18 mouse cellular contexts compared by ENCODE assay signal in the genomic region with DNA sequence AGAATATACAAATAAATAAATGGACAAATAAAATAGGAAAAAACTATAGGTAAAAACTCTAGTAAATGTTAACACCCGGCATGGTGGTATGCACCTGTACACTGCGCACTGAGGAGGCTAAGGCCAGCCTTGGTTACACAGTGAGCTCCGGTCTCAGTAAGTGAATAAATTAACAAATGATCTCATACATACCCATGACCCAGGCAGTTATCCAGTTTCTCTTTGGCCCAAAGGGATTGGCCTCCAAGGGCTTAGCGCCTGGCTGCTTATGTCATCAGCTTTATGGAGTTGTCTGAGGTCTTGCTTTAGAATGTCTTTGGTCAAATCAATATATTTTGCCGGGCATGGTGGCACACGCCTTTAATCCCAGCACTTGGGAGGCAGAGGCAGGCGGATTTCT. TPM values are rescaled to one million over a fixed set of nuclear protein-coding genes. Genes with fewer than 3 reads are reported as not detected.
"Had no signal": no experiment of that assay in that cellular context is flagged by ENCODE, and none has a peak within 500 bp of the region (broad histone marks: within the 10 kb centered on the region; RNA-seq: fewer than 3 reads in every experiment).

No protein-coding gene starts in this region.

- H3K9ac ChIP-seq: neural tube, embryonic 13.5 days; neural tube, embryonic 15.5 days; stomach, embryonic 15.5 days had no signal

- H3K4me3 ChIP-seq: neural tube, embryonic 13.5 days; neural tube, embryonic 15.5 days; stomach, embryonic 15.5 days had no signal

- DNase-seq: retina, postnatal 1 day; right cerebral cortex, adult 18-20 months; right cerebral cortex, postnatal 14 days; right cerebral cortex, postnatal 25 days; right cerebral cortex, postnatal 4 days; spleen, adult 18-20 months; thymus, adult 18-20 months; thymus, adult 2 months; thymus, postnatal 25 days; thymus, postnatal 36 days; thymus, postnatal 4 days had no signal

- H3K36me3 ChIP-seq: stomach, embryonic 15.5 days had no signal

- H3K27me3 ChIP-seq: neural tube, embryonic 15.5 days; stomach, embryonic 15.5 days had no signal

- H3K9me3 ChIP-seq: neural tube, embryonic 13.5 days; neural tube, embryonic 15.5 days; stomach, embryonic 15.5 days had no signal

- H3K27ac ChIP-seq: neural tube, embryonic 13.5 days; neural tube, embryonic 15.5 days; stomach, embryonic 15.5 days; stomach, postnatal 0 days had no signal

- H3K4me2 ChIP-seq: neural tube, embryonic 13.5 days; neural tube, embryonic 15.5 days; stomach, embryonic 15.5 days had no signal

RNA-seq across cellular contexts. Expression of gene Disp2, which starts 4.1 kb away (rescaled TPM):
- total RNA-seq: neutrophil, adult 5-6 weeks had no signal

RNA-seq across cellular contexts. Expression of gene Phgr1, which starts 11.1 kb away (rescaled TPM):
- total RNA-seq: neutrophil, adult 5-6 weeks had no signal
- polyA plus RNA-seq: neural tube, embryonic 13.5 days; neural tube, embryonic 14.5 days; neural tube, embryonic 15.5 days; urinary bladder, adult 2 months had no signal

RNA-seq across cellular contexts. Expression of gene Ccdc9b, which starts 21.2 kb away (rescaled TPM):
- total RNA-seq: neutrophil, adult 5-6 weeks had no signal
